Mouse (Mus musculus) CH12.LX (cell line): ENCODE measurements around the gene Samd11. TPM values are rescaled to one million over a fixed set of nuclear protein-coding genes. Genes with fewer than 3 reads are reported as not detected.

Experiments used
- DNase-seq: peaks from one replicate; pipeline ENCODE4 v3.0.0-alpha.2; 2013; ENCODE audit errors: extremely low read depth
- H3K27ac ChIP-seq: 2 replicates; pipeline ENCODE4 v1.5.1; 2012; ENCODE audit warnings: low read depth, mild to moderate bottlenecking, control low read depth, moderate library complexity; ENCODE audit not compliant: insufficient read depth
- H3K27me3 ChIP-seq: replicated peaks from 2 replicates; pipeline ENCODE3; 2012; ENCODE audit warnings: inconsistent platforms
- H3K36me3 ChIP-seq, 2 experiments: replicated peaks in 1 of 2; 2 replicates each; pipeline versions ENCODE3 to v1.6.1; 2012; ENCODE audit warnings: inconsistent platforms in 1 of 2, low read length in 1 of 2, mild to moderate bottlenecking in 1 of 2, mixed read lengths in 1 of 2, moderate library complexity in 1 of 2; ENCODE audit not compliant: control insufficient read depth in 1 of 2, insufficient read depth in 1 of 2
- H3K4me1 ChIP-seq, 2 experiments: 2 replicates each; pipeline ENCODE4 v1.6.1; 2012; ENCODE audit warnings: inconsistent platforms in 1 of 2, moderate library complexity in 1 of 2; ENCODE audit not compliant: insufficient read depth in 2 of 2, control insufficient read depth in 1 of 2
- H3K4me2 ChIP-seq: 2 replicates; pipeline ENCODE4 v1.6.1; 2012; ENCODE audit warnings: low read depth, mild to moderate bottlenecking, control low read depth; ENCODE audit not compliant: poor library complexity, insufficient read depth, severe bottlenecking
- H3K4me3 ChIP-seq, 3 experiments: fragments of 150-350 bp in 1 of 3; sonication (generic) in 1 of 3; replicated peaks in 1 of 3; 2 replicates each; pipeline versions ENCODE3 to v1.5.1; 2011 to 2012; ENCODE audit warnings: low read depth in 2 of 3, low read length in 2 of 3, mild to moderate bottlenecking in 2 of 3, moderate library complexity in 2 of 3, control low read depth in 1 of 3, improper control_type of control experiment in 1 of 3, inconsistent platforms in 1 of 3, mixed read lengths in 1 of 3; ENCODE audit not compliant: poor library complexity in 1 of 3
- H3K79me2 ChIP-seq: replicated peaks from 2 replicates; pipeline ENCODE4 v1.6.1; 2012; ENCODE audit warnings: mild to moderate bottlenecking, moderate library complexity; ENCODE audit not compliant: control insufficient read depth, poor library complexity, insufficient read depth, severe bottlenecking; ENCODE audit errors: extremely low read depth
- H3K9ac ChIP-seq: 2 replicates; pipeline ENCODE4 v1.6.1; 2012; ENCODE audit warnings: low read depth, mild to moderate bottlenecking, control low read depth, moderate library complexity; ENCODE audit not compliant: insufficient read depth
- H3K9me3 ChIP-seq: replicated peaks from 2 replicates; pipeline ENCODE3; 2012; ENCODE audit warnings: low read length, inconsistent platforms, mixed read lengths
- CHD1 ChIP-seq: IDR thresholded peaks from 2 replicates; pipeline ENCODE4 v1.6.1; 2012; ENCODE audit warnings: low read depth, low read length, improper control_type of control experiment, inconsistent platforms
- CTCF ChIP-seq, 2 experiments: IDR thresholded peaks in 1 of 2; conservative IDR thresholded peaks in 1 of 2; 2 replicates each; pipeline ENCODE4 v1.5.1; 2011 to 2012; ENCODE audit warnings: low read depth in 2 of 2, low read length in 2 of 2, improper control_type of control experiment in 1 of 2, inconsistent platforms in 1 of 2, mild to moderate bottlenecking in 1 of 2, moderate library complexity in 1 of 2
- ELF1 ChIP-seq: IDR thresholded peaks from 2 replicates; pipeline ENCODE4 v1.6.1; 2014; ENCODE audit warnings: low read depth, mild to moderate bottlenecking, inconsistent platforms, low read length, improper control_type of control experiment
- GABPA ChIP-seq: IDR thresholded peaks from 2 replicates; pipeline ENCODE4 v1.6.1; 2012; ENCODE audit warnings: low read depth, low read length, improper control_type of control experiment, inconsistent platforms; ENCODE audit not compliant: insufficient replicate concordance
- HCFC1 ChIP-seq: IDR thresholded peaks from 2 replicates; pipeline ENCODE4 v1.6.1; 2012; ENCODE audit warnings: low read depth, mild to moderate bottlenecking, inconsistent platforms, low read length, improper control_type of control experiment
- KAT2A ChIP-seq: IDR thresholded peaks from 2 replicates; pipeline ENCODE4 v1.6.1; 2012; ENCODE audit warnings: low read length, improper control_type of control experiment, inconsistent platforms; ENCODE audit not compliant: insufficient replicate concordance
- NRF1 ChIP-seq: IDR thresholded peaks from 2 replicates; pipeline ENCODE4 v1.6.1; 2014; ENCODE audit warnings: low read depth, mild to moderate bottlenecking, inconsistent platforms, low read length, improper control_type of control experiment, moderate library complexity
- POLR2AphosphoS2 ChIP-seq: IDR thresholded peaks from 2 replicates; pipeline ENCODE4 v1.6.1; 2011; ENCODE audit warnings: low read depth, low read length, improper control_type of control experiment
- RAD21 ChIP-seq: IDR thresholded peaks from 2 replicates; pipeline ENCODE4 v1.6.1; 2011; ENCODE audit warnings: low read depth, mild to moderate bottlenecking, low read length, improper control_type of control experiment, moderate library complexity
- RCOR1 ChIP-seq: conservative IDR thresholded peaks from 2 replicates; pipeline ENCODE4 v1.6.1; 2012; ENCODE audit warnings: low read depth, mild to moderate bottlenecking, inconsistent platforms, low read length, improper control_type of control experiment
- TBP ChIP-seq: conservative IDR thresholded peaks from 2 replicates; pipeline ENCODE4 v1.6.1; 2011; ENCODE audit warnings: low read depth, low read length, improper control_type of control experiment
- UBTF ChIP-seq: IDR thresholded peaks from 2 replicates; pipeline ENCODE4 v1.6.1; 2012; ENCODE audit warnings: low read depth, mild to moderate bottlenecking, inconsistent platforms, low read length, improper control_type of control experiment, moderate library complexity
- ZC3H11A ChIP-seq: IDR thresholded peaks from 2 replicates; pipeline ENCODE4 v1.6.1; 2012; ENCODE audit warnings: low read depth, mild to moderate bottlenecking, inconsistent platforms, low read length, improper control_type of control experiment
- ZNF384 ChIP-seq: IDR thresholded peaks from 2 replicates; pipeline ENCODE4 v1.6.1; 2012; ENCODE audit warnings: low read depth, low read length, improper control_type of control experiment, inconsistent platforms
- dilution Hi-C: fragments of 300-500 bp; cut with MboI; formaldehyde crosslinking; loops from 2 replicates; pipeline ENCODE4 v1.14.3; 2020; ENCODE audit warnings: low sequenced_read_pairs; ENCODE audit not compliant: extremely low pct_unique_long_range_greater_than_20kb, extremely low pct_ligation_motif_present
- in situ Hi-C: fragments of 300-500 bp; cut with MboI; formaldehyde crosslinking; loops from 3 replicates; pipeline ENCODE4 v1.14.3; 2019; ENCODE audit warnings: low sequenced_read_pairs, low pct_ligation_motif_present, low pct_unique_long_range_greater_than_20kb, mixed read lengths
- polyA plus RNA-seq: library from polyadenylated mRNA; unstranded; fragments of >175 nt; gene quantifications from 2 replicates; pipeline ENCODE4 v1.2.1, GENCODE M21; 2012; ENCODE audit warnings: low read depth; ENCODE audit not compliant: insufficient read length
- total RNA-seq, 2 experiments: library from RNA; depleted of rRNA; stranded (reverse); fragments of 300-350 nt in 1 of 2; fragments of >200 nt in 1 of 2; gene quantifications; 2 replicates each; pipeline ENCODE4 v1.2.3; 2012 to 2014

Gene Samd11
- total and polyA plus RNA-seq, 3 experiments, result 0.47 to 3.5 TPM; not detected in 1

- DNase-seq, result no peak
- in situ Hi-C loops, result no loop called here
- no peaks in the 10 kb centered on the region for H3K79me2 ChIP-seq
- H3K4me1 ChIP-seq, result peaks cover 0 to 16% of the 10 kb centered on the region in 2 experiments; a peak in 2 of 4 replicates
- H3K36me3 ChIP-seq, result peaks cover 40 to 55% of the 10 kb centered on the region in 2 experiments
- dilution Hi-C loops, result no loop called here
- no peak for TF ChIP-seq ELF1
- no peak for TF ChIP-seq CTCF (conservative IDR thresholded peaks at IDR 0.05 in 1 of 2, IDR thresholded peaks at IDR 0.05 in 1 of 2; ENCODE audit: low read depth in 2 of 2, low read length in 2 of 2)
- TF ChIP-seq HCFC1, result no peak
- H3K4me2 ChIP-seq, result no peak overlapping the region
- H3K9ac ChIP-seq, result no peak overlapping the region
- no peak overlapping the region for H3K27ac ChIP-seq
- no peak overlapping the region for H3K4me3 ChIP-seq
- no peaks in the 10 kb centered on the region for H3K9me3 ChIP-seq
- H3K27me3 ChIP-seq, result no peaks in the 10 kb centered on the region
These were observed 26.9 kb downstream of the Samd11 start for GRCm38 (mm10) chr4:156228393-156229024.

GRCm38 (mm10) chr4:156227752-156228392, 27.6 kb downstream of the Samd11 start:
- no peak for TF ChIP-seq KAT2A
- TF ChIP-seq CTCF (conservative IDR thresholded peaks at IDR 0.05 in 1 of 2, IDR thresholded peaks at IDR 0.05 in 1 of 2; ENCODE audit: low read depth in 2 of 2, low read length in 2 of 2), result no peak
- no peak for TF ChIP-seq CHD1
- TF ChIP-seq GABPA, result no peak
- TF ChIP-seq POLR2AphosphoS2, result no peak
- no peak for TF ChIP-seq RAD21
- TF ChIP-seq NRF1, result no peak
- TF ChIP-seq RCOR1, result no peak
- TF ChIP-seq TBP, result no peak
- TF ChIP-seq ZNF384, result no peak
- TF ChIP-seq ZC3H11A, result no peak
- TF ChIP-seq UBTF, result no peak
- DNase-seq, result no peak
- peaks cover 0 to 14% of the 10 kb centered on the region in 2 experiments; a peak in 2 of 4 replicates for H3K4me1 ChIP-seq
- no peak overlapping the region for H3K9ac ChIP-seq
- H3K36me3 ChIP-seq, result peaks cover 37 to 52% of the 10 kb centered on the region in 2 experiments
- H3K27me3 ChIP-seq, result no peaks in the 10 kb centered on the region
- H3K27ac ChIP-seq, result no peak overlapping the region
- no peaks in the 10 kb centered on the region for H3K9me3 ChIP-seq
- in situ Hi-C loops, result no loop called here
- no peak overlapping the region for H3K4me2 ChIP-seq
- no peaks in the 10 kb centered on the region for H3K79me2 ChIP-seq
- dilution Hi-C loops, result no loop called here
- no peak overlapping the region for H3K4me3 ChIP-seq
